Mouse (Mus musculus) small intestine, adult 2 months (tissue): Measurements from ENCODE around the gene 4430402I18Rik. TPM values are rescaled to one million over a fixed set of nuclear protein-coding genes. Genes with fewer than 3 reads are reported as not detected.

Source experiments
- H3K27ac ChIP-seq: fragments of 200-500 bp; 2 replicates; pipeline ENCODE4 v1.5.1; 2012; ENCODE audit warnings: low read depth, low read length, control low read depth, inconsistent platforms; ENCODE audit not compliant: insufficient read depth
- H3K27me3 ChIP-seq: fragments of 200-500 bp; 2 replicates; pipeline ENCODE4 v1.6.1; 2012; ENCODE audit warnings: mild to moderate bottlenecking, moderate library complexity, low read length, inconsistent platforms; ENCODE audit not compliant: control insufficient read depth, insufficient read depth
- H3K36me3 ChIP-seq: fragments of 200-500 bp; 2 replicates; pipeline ENCODE4 v1.6.1; 2012; ENCODE audit warnings: mild to moderate bottlenecking, low read length, control low read depth, inconsistent platforms; ENCODE audit not compliant: control insufficient read depth, insufficient read depth
- H3K4me1 ChIP-seq: fragments of 200-500 bp; 2 replicates; pipeline ENCODE4 v1.6.1; 2012; ENCODE audit warnings: low read length, inconsistent platforms, mixed read lengths; ENCODE audit not compliant: control insufficient read depth, insufficient read depth, insufficient read length
- H3K4me3 ChIP-seq: fragments of 200-500 bp; 2 replicates; pipeline ENCODE4 v1.5.1; 2012; ENCODE audit warnings: low read depth, mild to moderate bottlenecking, control low read depth, inconsistent platforms, low read length, moderate library complexity
- CTCF ChIP-seq: fragments of 200-500 bp; IDR thresholded peaks from 2 replicates; pipeline ENCODE4 v1.5.1; 2012; ENCODE audit warnings: low read depth, mild to moderate bottlenecking, control low read depth, inconsistent platforms, low read length, moderate library complexity, mixed read lengths; ENCODE audit not compliant: insufficient replicate concordance, insufficient read length; ENCODE audit errors: extremely low read depth
- POLR2A ChIP-seq: fragments of 200-500 bp; IDR thresholded peaks from 2 replicates; pipeline ENCODE4 v1.6.1; 2012; ENCODE audit warnings: low read depth, mild to moderate bottlenecking, control low read depth, inconsistent platforms, low read length, moderate library complexity
- WGBS: fragments of 180-500 bp; shearing (Covaris S2); methylation state at CpG from one replicate; pipeline ENCODE4 v1.1.7; 2018; 5-methylcytosine and 5-hydroxymethylcytosine counted together
- polyA plus RNA-seq: library from polyadenylated mRNA; depleted of rRNA; stranded (reverse); fragments of >200 nt; gene quantifications from 2 replicates; pipeline ENCODE4 v1.2.3, GENCODE M21; 2012

4430402I18Rik gene
- polyA plus RNA-seq, 1 experiment, result 0.38 TPM

DNA sequence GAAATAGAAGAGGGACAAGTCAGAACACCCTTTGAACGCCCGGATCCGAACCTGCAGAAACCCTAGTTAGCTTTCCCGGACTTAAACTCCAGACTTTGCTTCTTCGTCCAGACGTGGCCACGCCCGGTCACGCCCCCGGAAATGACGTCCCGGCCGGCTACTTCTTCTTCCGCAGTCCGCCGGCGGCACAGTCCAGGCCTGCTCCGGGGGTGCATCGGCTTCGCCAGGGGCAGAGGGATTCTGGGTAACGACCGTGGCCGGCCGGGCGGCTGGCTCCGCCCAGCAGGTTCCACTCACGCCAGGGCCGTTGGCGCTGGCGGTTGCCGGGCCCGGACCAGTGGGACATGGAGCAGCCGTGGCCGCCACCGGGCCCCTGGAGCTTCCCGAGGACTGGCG is 22.6 kb upstream of the 4430402I18Rik start, which contains the start of gene Cdc37l1:
Gene Cdc37l1 (plus strand): TSS at position 159 of the 396 bp plus-strand sequence.
- peaks cover 5% of the 10 kb centered on the region; the same call in 1 of the 2 replicates for H3K4me1 ChIP-seq
- peak within 1 kb of the TSS; percentile 88 for H3K4me3 ChIP-seq
- under 1% methylated on average over 37 of the region's 37 CpGs for WGBS
- H3K27ac ChIP-seq, result peak within 1 kb of the TSS; percentile 75
- peak; percentile 72 for TF ChIP-seq POLR2A
- no peak for TF ChIP-seq CTCF
- no peaks in the 10 kb centered on the region for H3K27me3 ChIP-seq
- H3K36me3 ChIP-seq, result peaks cover 7% of the 10 kb centered on the region

DNA sequence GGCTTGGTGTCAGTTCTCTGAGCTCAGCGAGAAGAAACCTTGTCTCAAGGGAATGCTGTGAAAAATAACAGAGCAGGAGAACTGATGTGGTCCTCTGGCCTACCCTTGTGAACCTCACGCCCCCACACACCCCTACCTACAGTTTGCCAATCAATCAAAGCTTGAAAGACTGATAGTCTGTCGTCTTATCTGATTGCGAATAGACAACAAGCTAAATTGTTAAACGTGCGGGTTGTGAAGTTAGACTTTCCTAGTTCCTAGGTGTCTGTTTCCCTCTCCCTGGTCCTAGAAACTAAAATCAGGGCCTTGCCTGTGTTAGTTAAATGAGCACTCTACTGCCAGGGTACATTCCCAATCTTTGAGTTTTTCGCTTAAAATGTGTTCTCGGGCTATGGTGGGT is 21.9 kb upstream of the 4430402I18Rik start:
- Histone ChIP-seq H3K4me1 (peaks cover 5% of the 10 kb centered on the region; the same call in 1 of the 2 replicates), H3K36me3 (peaks cover under 1% of the 10 kb centered on the region; the same call in 1 of the 2 replicates), H3K27me3 (no peaks in the 10 kb centered on the region), H3K27ac (peak overlapping the region; percentile 72; the same call in 1 of the 2 replicates), H3K4me3 (no peak overlapping the region)
- 50% methylated on average over 8 of the region's 8 CpGs for WGBS
- TF ChIP-seq POLR2A (no peak), CTCF (no peak)

DNA sequence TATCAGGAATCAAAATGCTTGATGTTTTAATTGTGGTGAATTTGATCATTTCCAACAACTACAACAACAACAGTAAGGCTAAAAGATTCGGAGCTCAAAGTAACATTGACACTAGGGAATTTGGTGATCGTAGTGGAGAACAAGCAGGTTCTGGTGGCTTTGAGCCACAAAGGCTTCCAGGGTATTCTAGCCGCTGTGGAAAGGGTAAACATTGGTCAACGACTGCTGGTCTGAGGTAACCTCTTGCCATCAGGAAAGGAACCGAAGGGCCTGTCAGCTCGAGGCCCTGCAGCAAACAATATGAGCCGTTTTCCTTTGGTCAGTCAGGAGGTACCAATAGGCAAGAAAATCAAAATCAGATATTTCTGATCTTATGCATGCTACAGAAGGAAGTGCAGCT is 15.0 kb upstream of the 4430402I18Rik start:
- TF ChIP-seq CTCF (no peak), POLR2A (no peak)
- 60% methylated on average over 7 of the region's 7 CpGs for WGBS
- Histone ChIP-seq H3K27me3 (no peaks in the 10 kb centered on the region), H3K4me1 (no peaks in the 10 kb centered on the region), H3K27ac (no peak overlapping the region), H3K4me3 (no peak overlapping the region), H3K36me3 (no peaks in the 10 kb centered on the region)

DNA sequence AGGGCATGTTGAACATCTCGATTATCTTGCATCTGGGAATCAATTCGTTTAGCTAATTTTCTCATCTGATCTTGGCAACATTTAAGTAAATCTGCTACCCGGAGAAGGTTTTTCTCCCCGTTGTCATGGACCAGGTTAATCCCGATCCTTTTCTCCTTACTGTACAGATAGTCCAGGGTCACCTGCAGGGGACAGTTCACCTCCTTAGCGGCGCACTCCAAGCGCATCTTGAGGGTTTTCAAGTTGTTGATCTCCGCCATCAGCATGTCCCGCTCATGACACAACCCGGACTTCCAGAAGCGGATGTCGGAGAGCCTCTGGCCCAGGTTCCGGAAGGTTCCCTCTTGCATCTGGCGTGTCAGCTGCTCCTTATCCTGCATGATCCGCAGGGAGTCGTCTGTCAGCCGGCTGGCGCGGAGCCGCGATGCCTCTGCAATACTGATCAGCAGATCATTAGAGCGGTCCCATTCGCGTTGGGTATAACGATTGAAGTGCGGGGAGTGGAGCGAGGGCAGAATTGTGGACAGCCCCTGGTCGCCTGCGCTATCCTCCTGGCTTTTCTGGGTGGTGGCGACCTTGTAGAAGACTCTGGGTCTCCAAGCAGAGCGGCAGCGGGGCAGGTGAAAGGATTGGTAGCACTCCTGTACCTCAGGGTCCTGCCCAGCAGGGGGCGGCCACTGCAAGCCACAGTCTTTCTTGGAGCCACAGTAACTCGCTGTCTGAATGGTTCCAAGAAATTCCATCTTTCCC is 7.4 kb upstream of the 4430402I18Rik start:
- WGBS, result 16% methylated on average over 35 of the region's 35 CpGs
- Histone ChIP-seq H3K36me3 (no peaks in the 10 kb centered on the region), H3K27ac (no peak overlapping the region), H3K4me3 (peak overlapping the region; percentile 61), H3K27me3 (no peaks in the 10 kb centered on the region), H3K4me1 (no peaks in the 10 kb centered on the region)
- TF ChIP-seq CTCF (peak; percentile 81), POLR2A (no peak)

DNA sequence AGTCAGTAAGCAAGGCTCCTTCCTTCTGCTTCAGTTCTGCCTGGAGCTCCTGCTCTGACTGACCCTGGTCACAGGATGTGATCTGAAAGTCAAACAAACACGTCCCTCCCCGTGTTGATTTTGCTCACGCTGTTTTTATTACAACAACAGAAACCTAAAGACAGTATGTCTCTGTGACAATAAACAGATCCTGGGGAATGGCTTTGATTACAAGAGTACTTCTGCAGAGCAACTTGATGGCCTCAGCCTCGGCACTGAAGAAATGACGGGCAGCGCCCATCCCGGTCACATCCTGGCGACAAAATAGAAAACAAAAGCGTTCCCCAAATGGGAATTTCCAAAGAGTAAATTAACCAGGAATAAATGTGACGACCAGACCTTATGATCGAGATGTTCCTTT is 2.7 kb upstream of the 4430402I18Rik start:
- 73% methylated on average over 11 of the region's 11 CpGs for WGBS
- Histone ChIP-seq H3K27me3 (no peaks in the 10 kb centered on the region), H3K27ac (no peak overlapping the region), H3K36me3 (peaks cover 9% of the 10 kb centered on the region), H3K4me1 (peaks cover 4% of the 10 kb centered on the region; the same call in 1 of the 2 replicates), H3K4me3 (no peak overlapping the region)
- TF ChIP-seq POLR2A (no peak), CTCF (no peak)

DNA sequence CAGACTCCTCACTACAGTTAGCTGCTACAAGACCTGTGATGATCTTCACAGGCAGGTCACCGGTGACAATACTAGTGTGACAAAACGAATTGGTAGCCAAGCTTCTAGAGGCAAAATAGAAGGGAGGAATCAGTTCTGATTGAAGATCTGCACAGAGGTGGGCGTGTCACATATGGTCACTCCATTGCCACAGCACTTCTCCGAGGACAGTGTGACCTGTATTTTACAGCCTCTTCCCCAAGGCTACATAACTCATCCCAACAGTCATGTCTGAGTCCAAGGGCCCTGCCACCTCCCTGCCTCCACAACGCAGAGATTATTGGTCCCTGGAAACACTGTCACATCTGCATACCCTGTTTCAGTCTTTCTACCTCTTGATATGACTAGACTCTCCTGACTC is 1.6 kb upstream of the 4430402I18Rik start:
- Histone ChIP-seq H3K4me1 (peaks cover 8% of the 10 kb centered on the region; the same call in 1 of the 2 replicates), H3K27ac (no peak overlapping the region), H3K27me3 (no peaks in the 10 kb centered on the region), H3K36me3 (peaks cover 9% of the 10 kb centered on the region), H3K4me3 (no peak overlapping the region)
- TF ChIP-seq CTCF, result no peak
- TF ChIP-seq POLR2A, result no peak
- 91% methylated on average over 5 of the region's 5 CpGs for WGBS

DNA sequence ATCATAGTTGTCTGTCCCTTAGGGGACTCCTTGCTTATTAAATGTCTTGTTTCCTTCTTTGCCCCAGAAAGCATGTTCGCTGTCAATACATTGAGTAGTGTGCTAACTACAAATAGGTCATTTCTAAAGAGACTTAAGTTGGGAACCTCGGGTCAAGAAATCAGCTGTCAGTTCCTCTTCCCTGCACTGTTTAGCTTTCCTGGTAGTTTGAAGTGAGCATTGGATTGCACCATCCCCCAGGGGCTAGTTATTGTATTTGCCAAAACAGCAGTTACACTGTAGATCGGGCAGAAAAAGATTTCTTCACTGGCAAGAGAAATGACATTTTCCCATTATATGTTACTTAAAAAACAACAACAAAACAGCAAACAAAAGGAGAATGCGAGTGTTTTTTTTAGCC is 578 bp upstream of the 4430402I18Rik start:
- WGBS, result 85% methylated on average over 4 of the region's 4 CpGs
- no peak overlapping the region for H3K27ac ChIP-seq
- H3K4me1 ChIP-seq, result peaks cover 10% of the 10 kb centered on the region; the same call in 1 of the 2 replicates

More for the DNA sequence above, 578 bp upstream of the 4430402I18Rik start:
- TF ChIP-seq POLR2A (no peak), CTCF (no peak)
- Histone ChIP-seq H3K36me3 (peaks cover 9% of the 10 kb centered on the region), H3K4me3 (no peak overlapping the region), H3K27me3 (no peaks in the 10 kb centered on the region)
